Mouse (Mus musculus): ENCODE measurements around the gene Evx2.

- TF ChIP-seq GATA1 (IDR thresholded peaks at IDR 0.05; ENCODE audit: borderline replicate concordance, low read length) (no peak), FLI1 (IDR thresholded peaks at IDR 0.05; ENCODE audit: low read length) (no peak)
Observed at GRCm38 (mm10) chr2:74663291-74663925, 4.1 kb upstream of the Evx2 start.
